Mouse (Mus musculus) lung, postnatal 0 days (tissue): ENCODE results near the gene Pkig. TPM values are rescaled to one million over a fixed set of nuclear protein-coding genes. Genes with fewer than 3 reads are reported as not detected.

Experiments used
- ATAC-seq: fragments of 200-750 bp; cut with Nextera tagmentation; 2 replicates; pipeline ENCODE4 v1.8.0; 2017; ENCODE audit warnings: moderate library complexity
- DNase-seq: peaks from one replicate; pipeline ENCODE4 v3.0.0-alpha.2; 2016; ENCODE audit warnings: low spot score
- H3K27ac ChIP-seq: fragments of 300-500 bp; sonication (generic); 2 replicates; pipeline ENCODE4 v1.5.1; 2014; ENCODE audit warnings: antibody characterized with exemption, mild to moderate bottlenecking, low read length, mixed read lengths
- H3K27me3 ChIP-seq: fragments of 300-500 bp; sonication (generic); replicated peaks from 2 replicates; pipeline ENCODE4 v1.6.1; 2014; ENCODE audit warnings: low read length, mixed read lengths; ENCODE audit not compliant: insufficient read depth
- H3K36me3 ChIP-seq: fragments of 300-500 bp; sonication (generic); 2 replicates; pipeline ENCODE4 v1.6.1; 2014; ENCODE audit warnings: low read length, mixed read lengths; ENCODE audit not compliant: insufficient read depth
- H3K4me1 ChIP-seq: fragments of 300-500 bp; sonication (generic); 2 replicates; pipeline ENCODE4 v1.6.1; 2014; ENCODE audit warnings: antibody characterized with exemption, low read depth, low read length, mixed read lengths; ENCODE audit not compliant: insufficient read depth
- H3K4me2 ChIP-seq: fragments of 300-500 bp; sonication (generic); replicated peaks from 2 replicates; pipeline ENCODE4 v1.6.1; 2014; ENCODE audit warnings: low read depth, mild to moderate bottlenecking, low read length, moderate library complexity, mixed read lengths
- H3K4me3 ChIP-seq: fragments of 300-500 bp; sonication (generic); 2 replicates; pipeline ENCODE4 v1.5.1; 2014; ENCODE audit warnings: low read depth, low read length
- H3K9ac ChIP-seq: fragments of 300-500 bp; sonication (generic); replicated peaks from 2 replicates; pipeline ENCODE4 v1.6.1; 2014; ENCODE audit warnings: low read depth, mild to moderate bottlenecking
- H3K9me3 ChIP-seq: fragments of 300-500 bp; sonication (generic); 2 replicates; pipeline ENCODE4 v1.6.1; 2016; ENCODE audit warnings: low read length, mixed read lengths
- CTCF ChIP-seq: IDR thresholded peaks from 2 replicates; pipeline ENCODE4 v1.5.1; 2016; ENCODE audit warnings: antibody characterized with exemption, mild to moderate bottlenecking
- EP300 ChIP-seq: IDR thresholded peaks from 2 replicates; pipeline ENCODE4 v1.6.1; 2016; ENCODE audit warnings: antibody characterized with exemption, mild to moderate bottlenecking, control low read depth
- WGBS: fragments of 180-500 bp; shearing (Covaris S2); extraction: QIAGEN DNeasy Blood & Tissue Kit; methylation state at CpG from one replicate; pipeline ENCODE4 v1.1.7; 2014; 5-methylcytosine and 5-hydroxymethylcytosine counted together
- polyA plus RNA-seq: library from polyadenylated mRNA; unstranded; fragments of >200 nt; fragmentation: Nextera tagmentation; extraction: Ambion mirVana; gene quantifications from 2 replicates; pipeline ENCODE4 v1.2.1, GENCODE M21; 2015

Gene Pkig
- polyA plus RNA-seq, 1 experiment from 2014 or later = 106 TPM

DNA sequence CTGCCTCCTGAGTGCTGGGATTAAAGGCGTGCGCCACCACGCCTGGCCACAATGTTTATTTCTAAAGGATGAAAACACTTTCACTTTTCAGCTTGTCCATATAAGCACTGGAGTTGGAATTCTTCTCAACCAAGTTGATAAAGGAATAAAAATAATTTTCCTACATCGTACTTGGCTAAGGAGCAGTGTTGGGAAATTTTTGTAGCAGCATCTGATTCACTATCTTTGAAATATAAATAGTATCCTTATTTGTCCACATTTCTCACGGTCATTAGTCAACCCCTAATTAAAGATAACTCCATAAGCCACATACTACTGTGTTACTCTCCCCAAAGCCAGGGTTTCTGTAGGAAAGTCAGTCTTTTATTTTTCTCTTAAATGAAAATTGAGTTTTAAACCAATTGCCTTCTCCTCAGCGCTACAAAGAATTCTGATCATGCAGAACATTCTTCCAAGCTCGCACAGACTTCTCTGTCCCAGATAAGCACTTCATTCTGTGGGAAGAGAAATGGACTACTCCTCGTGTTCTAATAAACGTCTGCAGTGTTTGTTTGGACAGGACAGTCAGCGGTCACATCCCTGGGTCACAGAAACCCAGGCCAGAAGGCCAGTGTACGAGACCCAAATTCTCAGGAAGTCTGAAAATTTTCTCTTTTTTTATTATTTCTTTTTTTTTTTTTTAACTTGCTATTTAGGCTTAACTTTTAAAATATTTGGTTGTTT, 12.8 kb downstream of the Pkig start:
- no peak for TF ChIP-seq CTCF
- no peak for TF ChIP-seq EP300
- Histone ChIP-seq H3K9ac (no peak overlapping the region), H3K9me3 (no peaks in the 10 kb centered on the region), H3K27me3 (no peaks in the 10 kb centered on the region), H3K36me3 (no peaks in the 10 kb centered on the region), H3K4me3 (no peak overlapping the region), H3K4me2 (no peak overlapping the region), H3K27ac (peak overlapping the region; percentile 48; the same call in 1 of the 2 replicates), H3K4me1 (peaks cover 7% of the 10 kb centered on the region)
- DNase-seq (peak; percentile 74), ATAC-seq (peak; percentile 34)
- WGBS = 56% methylated on average over 11 of the region's 11 CpGs

DNA sequence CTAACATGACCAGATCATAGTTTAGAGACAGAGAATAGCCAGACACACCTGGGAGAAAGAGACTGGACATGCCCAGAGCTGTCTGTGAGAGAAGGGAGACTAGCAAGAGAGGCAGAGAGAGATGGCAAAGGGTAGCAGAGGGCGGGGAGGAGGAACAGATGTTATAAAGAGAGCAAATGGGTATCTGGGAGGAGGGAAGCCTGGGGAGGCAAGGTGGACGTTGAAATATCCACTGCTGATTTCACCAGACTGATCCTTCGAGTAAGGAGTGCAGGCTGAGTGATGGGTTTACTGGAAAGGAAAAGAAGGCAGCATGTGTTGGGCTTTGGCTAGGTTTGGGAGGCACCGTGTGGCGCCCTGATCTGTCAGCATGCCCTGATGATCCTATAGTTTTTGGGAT, 16.2 kb downstream of the Pkig start:
- DNase-seq (no peak), ATAC-seq (no peak)
- Histone ChIP-seq H3K9me3 (no peaks in the 10 kb centered on the region), H3K36me3 (no peaks in the 10 kb centered on the region), H3K4me2 (no peak overlapping the region), H3K9ac (no peak overlapping the region), H3K4me1 (peaks cover 11% of the 10 kb centered on the region), H3K27me3 (no peaks in the 10 kb centered on the region), H3K27ac (peak overlapping the region; percentile 48), H3K4me3 (no peak overlapping the region)
- WGBS = 78% methylated on average over 5 of the region's 5 CpGs
- TF ChIP-seq CTCF = no peak
- no peak for TF ChIP-seq EP300

- 35% methylated on average over 5 of the region's 5 CpGs for WGBS
- no peak overlapping the region for H3K4me2 ChIP-seq
- ATAC-seq (peak; percentile 69), DNase-seq (peak; percentile 78)
- no peaks in the 10 kb centered on the region for H3K9me3 ChIP-seq
- H3K36me3 ChIP-seq = no peaks in the 10 kb centered on the region
- no peak overlapping the region for H3K4me3 ChIP-seq
- H3K27ac ChIP-seq = peak overlapping the region; percentile 48
- H3K27me3 ChIP-seq = no peaks in the 10 kb centered on the region
- H3K4me1 ChIP-seq = peaks cover 11% of the 10 kb centered on the region
- H3K9ac ChIP-seq = no peak overlapping the region
- 0 out of 2 replicates have a peak, but pooled peaks have one; percentile 19 for TF ChIP-seq EP300
- TF ChIP-seq CTCF = no peak
Measured at GRCm38 (mm10) chr2:163675144-163675619, 17.0 kb downstream of the Pkig start.

GRCm38 (mm10) chr2:163675662-163676061, 17.5 kb downstream of the Pkig start:
- Histone ChIP-seq H3K27me3 (no peaks in the 10 kb centered on the region), H3K4me3 (no peak overlapping the region), H3K9ac (no peak overlapping the region), H3K36me3 (no peaks in the 10 kb centered on the region), H3K27ac (peak overlapping the region; percentile 16; the same call in 1 of the 2 replicates), H3K4me2 (no peak overlapping the region), H3K4me1 (peaks cover 11% of the 10 kb centered on the region), H3K9me3 (no peaks in the 10 kb centered on the region)
- DNase-seq (no peak), ATAC-seq (no peak)
- 52% methylated on average over 6 of the region's 6 CpGs for WGBS
- TF ChIP-seq EP300 = no peak
- TF ChIP-seq CTCF = no peak

DNA sequence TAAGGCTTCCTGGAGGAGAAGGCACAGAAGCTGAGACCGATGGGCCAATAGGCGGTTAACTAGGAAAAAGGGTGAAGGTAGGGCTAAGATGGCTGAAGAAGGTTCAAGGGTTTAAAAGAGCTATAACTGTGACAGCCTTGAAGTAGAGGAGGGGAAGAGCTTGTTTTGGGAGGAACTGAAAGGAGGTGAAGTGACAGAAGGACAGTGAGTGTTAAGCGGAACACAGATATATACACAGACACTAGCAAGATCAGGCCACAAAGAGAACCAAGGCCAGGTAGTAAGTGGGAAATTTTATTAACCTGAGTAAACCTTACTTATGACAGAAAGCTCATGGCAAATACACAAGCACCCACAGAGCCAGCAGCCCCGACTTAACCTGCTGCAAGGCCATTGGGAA, 18.1 kb downstream of the Pkig start:
- Histone ChIP-seq H3K4me2 (no peak overlapping the region), H3K4me3 (no peak overlapping the region), H3K27me3 (no peaks in the 10 kb centered on the region), H3K9ac (no peak overlapping the region), H3K9me3 (no peaks in the 10 kb centered on the region), H3K27ac (peak overlapping the region; percentile 58; the same call in 1 of the 2 replicates), H3K4me1 (peaks cover 11% of the 10 kb centered on the region), H3K36me3 (no peaks in the 10 kb centered on the region)
- WGBS = 89% methylated on average over 4 of the region's 4 CpGs
- DNase-seq = no peak
- TF ChIP-seq EP300 = no peak
- TF ChIP-seq CTCF = no peak
- no peak for ATAC-seq

- H3K27me3 ChIP-seq = no peaks in the 10 kb centered on the region
- no peaks in the 10 kb centered on the region for H3K9me3 ChIP-seq
- no peaks in the 10 kb centered on the region for H3K36me3 ChIP-seq
- WGBS = 70% methylated on average over 3 of the region's 3 CpGs
- peaks cover 11% of the 10 kb centered on the region for H3K4me1 ChIP-seq
- H3K27ac ChIP-seq = peak overlapping the region; percentile 58; the same call in 1 of the 2 replicates
- no peak overlapping the region for H3K9ac ChIP-seq
- no peak for DNase-seq
- TF ChIP-seq EP300 (no peak), CTCF (no peak)
- no peak for ATAC-seq
- no peak overlapping the region for H3K4me2 ChIP-seq
- H3K4me3 ChIP-seq = no peak overlapping the region
Measured at GRCm38 (mm10) chr2:163676745-163677144, 18.6 kb downstream of the Pkig start.
